Mouse (Mus musculus) layer of hippocampus, postnatal 25 days (tissue): ENCODE measurements around the gene Ccdc158. TPM values are rescaled to one million over a fixed set of nuclear protein-coding genes. Genes with fewer than 3 reads are reported as not detected.
A peak's percentile ranks its signal among the peaks of the same experiment; 100 is the strongest.

ENCODE experiments used
- DNase-seq, 2 experiments: peaks; one replicate each; pipeline ENCODE4 v3.0.0; 2022; ENCODE audit warnings: mixed read lengths in 2 of 2, low spot score in 1 of 2; ENCODE audit errors: extremely low spot score in 1 of 2
- total RNA-seq, 2 experiments: library from RNA; stranded (reverse); gene quantifications; 2 replicates each; pipeline ENCODE4 v1.2.3; 2021

Gene Ccdc158
- total RNA-seq: 1 to 10 TPM in 1 of 2 experiments, under 1 TPM in 1; 0.49 to 1.0 TPM

DNA sequence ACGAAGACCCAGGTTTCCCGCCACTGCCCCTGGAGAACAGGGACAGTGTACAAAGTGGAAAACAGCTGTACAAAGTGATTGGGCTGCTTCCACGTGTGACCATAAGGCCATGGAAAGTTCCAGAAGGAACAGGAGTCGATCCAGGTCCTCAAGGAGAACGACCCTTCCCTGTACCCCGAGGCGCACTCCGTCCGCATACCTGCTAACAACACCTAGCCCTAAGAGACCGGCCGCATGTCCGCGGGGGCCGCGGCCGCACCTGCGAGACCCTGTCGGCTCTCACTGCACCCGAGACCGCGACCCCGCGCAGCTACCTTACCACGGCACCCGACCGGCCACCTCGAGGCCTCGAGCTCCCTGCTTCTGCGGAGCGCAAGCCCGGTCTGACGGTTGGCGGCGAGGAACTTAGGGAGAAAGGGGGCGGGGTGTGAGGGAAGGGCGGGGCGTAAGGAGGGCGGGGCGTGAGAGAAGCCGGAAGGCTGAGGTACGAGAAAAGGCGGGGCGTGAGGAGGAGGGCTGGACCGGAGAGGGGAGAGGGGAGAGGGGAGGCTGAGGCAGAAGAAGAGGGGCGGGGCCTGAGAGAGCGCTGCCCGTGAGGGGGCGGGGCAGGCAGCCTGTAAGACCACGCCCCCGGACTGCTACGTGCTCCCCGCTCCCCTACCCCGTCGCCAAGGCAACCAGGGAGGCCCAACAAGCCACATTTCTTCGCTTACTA, at the start of gene Ccdc158:
Gene Ccdc158, minus strand, starts transcription at position 413 of the 715 bp plus-strand sequence.
- peak; percentile 28 to 45 for DNase-seq

DNA sequence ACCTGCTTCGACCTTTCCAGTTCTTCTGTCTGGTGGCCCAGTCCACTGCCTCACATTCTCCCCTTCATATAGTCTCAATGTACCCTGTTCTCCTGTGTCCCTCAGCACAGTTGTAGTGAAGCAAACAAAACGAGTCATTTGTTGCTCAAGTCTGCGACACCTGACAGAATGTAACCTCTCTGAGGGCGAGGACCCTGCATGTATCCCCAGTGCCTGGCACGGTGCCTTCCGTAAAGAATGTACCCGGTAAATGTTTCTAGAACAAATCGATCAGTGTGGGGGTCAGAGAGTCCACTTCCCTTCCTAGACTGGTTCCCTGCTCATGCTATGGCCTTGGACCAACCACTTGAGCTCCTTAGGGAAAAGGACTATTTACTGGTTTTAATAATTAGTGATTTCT, 46.5 kb upstream of the Ccdc158 start:
- DNase-seq: no peak

DNA sequence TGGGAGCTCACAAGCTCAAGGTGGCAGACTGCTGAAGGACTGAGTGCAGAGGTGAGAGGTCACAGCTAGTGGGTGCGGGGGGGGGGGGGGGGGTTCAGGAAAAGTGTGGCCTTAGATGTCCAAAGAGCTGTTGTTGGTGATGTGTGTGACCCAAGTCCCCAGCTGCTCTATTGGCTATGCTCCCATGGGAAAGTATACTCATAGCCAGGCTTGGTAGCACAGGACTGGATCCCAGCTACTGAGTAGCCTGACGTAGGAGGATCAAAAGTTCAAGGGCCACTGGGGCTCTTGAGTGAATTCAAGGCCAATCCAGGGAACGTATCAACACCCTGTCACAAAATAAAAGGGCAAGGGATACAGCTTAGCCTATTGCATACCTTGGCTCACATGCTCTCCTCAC, 43.8 kb upstream of the Ccdc158 start:
- DNase-seq: no peak

DNA sequence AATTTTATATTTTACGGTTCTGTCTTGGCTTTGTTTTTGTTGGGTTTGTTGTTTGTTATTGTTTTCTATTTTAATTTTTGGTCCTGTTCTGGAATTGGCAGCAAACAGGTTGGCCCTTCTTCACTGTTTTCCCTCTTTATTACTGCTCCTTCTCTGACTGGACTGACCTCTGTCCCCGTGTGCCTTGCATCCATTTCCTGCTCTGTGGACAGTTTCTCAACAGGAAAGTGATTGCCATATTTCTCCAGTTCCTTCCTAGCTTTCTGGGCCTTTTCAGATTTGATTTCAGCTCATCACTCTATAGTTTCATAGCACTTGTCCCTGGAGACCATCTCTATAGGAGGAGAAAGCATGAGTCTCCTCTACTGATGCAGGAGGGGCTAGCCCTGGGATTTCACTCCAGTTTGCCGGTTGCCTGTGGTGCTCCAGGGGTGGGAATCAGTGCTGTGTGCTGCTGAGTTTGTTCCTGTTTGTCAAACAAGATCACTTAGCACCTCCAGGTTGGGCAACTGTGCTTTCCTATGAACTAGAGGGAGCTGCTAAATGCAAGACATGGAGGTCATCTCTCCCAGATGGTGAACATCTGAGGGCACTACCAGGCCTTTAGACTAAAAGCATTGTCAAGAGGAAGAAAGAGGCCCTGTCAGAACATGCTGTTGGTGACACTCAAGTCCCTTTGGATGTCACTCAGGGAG, 42.7 kb upstream of the Ccdc158 start:
- DNase-seq: no peak

DNA sequence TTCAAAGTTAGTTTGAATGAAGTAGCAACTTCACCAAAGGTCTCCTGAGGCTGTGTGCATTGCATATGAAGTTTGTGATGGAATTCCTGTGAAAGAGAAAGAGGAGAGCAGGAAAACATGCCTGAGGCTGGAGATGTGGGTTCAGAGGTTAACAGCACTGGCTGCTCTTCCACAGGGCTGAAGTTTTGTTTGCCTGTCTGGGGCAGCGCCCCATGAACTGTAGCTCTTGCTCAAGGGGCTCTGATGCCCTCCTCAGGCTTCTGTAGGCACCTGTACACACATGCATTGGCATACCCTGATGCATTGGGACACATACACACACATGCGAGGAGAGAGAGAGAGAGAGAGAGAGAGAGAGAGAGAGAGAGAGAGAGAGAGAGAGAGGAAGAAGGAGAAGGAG, 40.8 kb upstream of the Ccdc158 start:
- no peak for DNase-seq

DNA sequence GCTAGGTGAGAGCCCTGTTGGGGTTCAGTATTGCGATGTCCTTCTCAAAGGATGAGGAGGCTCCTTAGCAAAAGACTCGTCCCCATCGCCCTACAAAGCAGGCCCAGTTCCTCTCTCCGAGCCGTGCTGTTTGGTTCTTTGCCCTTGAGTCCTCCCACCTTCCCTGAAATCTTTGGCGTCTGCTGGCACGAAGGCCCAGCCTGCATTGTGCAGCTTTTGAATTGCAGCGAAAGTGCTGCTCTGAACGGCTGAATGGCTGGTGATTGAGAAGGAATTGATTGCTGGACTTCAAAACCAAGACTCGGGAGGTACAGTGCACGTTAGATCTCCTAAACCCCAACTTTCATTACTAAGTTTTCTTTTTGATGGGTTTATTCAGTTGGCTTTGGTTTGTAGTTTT, 40.2 kb upstream of the Ccdc158 start:
- DNase-seq: no peak

DNA sequence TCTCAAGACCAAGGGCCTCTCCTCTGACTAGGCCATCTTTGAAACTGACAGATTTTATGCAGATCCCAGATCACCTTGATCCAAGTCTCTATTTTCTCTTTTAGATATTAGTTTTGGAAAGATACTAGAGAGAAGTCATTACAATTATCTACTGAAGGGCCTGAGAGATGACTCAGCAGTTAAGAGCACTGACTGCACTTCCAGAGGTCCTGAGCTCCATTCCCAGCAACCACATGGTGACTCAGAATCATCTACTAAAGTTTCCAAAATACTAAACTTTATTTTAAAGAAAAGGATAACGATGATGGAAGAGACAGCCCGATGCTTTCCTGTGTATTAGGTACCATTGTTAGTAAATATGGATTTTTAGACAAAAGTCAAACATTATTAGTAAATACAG, 39.8 kb upstream of the Ccdc158 start:
- DNase-seq: no peak

DNA sequence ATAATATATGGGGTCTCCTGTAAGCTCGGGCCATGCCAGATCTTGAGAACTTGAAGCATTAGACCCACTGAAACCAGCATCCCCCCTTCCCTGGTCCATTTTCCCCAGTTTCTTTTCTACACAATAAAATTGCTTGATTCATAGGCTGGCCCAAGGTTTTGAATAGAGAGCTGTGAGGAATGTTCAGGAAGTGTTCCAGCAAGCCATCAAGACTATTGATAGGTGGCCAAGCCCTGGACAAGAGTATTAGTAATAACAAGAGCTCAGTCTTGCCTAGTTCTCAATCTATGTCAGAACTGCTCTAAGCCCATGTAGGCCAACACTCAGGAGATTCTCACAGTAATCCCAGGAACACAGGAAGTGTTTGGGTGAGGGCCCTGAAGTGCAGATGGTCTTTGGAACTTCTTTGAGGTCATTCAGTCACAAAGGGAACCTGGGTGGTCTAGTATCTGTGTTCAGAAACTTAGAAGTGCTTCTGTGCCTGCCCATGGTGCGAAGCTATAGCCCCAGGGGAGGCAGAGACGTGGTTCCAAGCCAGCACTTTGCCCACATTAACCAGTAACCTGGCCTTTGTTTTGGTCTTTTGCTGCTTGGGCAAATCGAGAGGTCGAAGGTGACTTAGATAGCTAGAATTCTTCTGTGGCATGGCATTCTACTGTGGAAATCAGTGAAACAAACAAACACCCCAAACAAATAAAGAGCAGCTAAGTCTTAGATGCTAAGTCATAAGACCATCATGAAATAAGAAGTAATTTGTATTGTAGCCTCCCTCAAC, 37.7 kb upstream of the Ccdc158 start:
- no peak for DNase-seq

DNA sequence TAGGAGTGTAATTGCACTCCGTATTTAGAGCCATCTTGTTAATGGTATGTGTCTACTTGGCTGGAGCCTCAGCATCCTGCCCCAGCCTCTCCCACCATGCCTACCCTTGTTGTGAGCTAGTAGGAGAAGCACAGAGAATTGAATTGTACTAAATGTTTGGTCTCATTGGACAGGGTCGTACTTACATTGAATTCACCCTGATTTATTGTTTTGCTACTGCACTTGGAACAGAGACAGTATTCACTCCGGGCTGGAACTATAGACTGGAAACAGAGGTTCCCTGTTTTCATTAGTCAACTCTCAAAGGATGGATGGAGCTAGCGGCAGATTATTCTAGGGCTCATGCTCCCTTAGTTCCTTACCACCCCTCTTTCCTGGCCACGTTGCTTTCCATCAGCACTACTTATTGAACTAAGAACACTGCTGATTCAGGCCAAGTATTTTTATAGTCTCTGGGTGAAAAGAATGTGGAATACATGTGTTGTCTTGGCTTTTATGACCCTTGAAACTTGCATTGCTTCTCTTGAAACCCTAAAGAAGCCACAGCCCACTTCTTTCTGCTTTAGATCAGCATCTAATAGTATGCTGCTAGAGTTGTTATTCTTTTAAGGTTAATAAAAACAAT, 36.7 kb upstream of the Ccdc158 start:
- no peak for DNase-seq

DNA sequence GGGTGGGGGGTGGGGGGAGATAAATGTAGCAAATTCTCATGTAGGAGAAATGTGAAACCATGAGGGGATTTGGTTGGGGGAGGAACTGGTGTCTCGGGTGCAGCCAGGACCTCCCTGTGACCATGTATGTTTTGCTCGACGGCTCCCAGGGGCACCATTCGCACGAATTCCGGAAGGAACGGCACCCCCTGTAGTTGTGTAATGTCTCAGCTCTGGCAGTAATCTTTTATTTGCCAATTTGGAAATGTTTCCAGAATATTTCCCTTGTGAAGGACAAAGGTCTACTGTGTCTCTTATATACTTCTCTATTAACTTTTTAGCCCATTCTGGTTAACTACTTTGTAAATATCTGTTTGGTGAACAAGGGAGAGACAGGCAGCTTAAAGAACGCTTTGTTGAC, 35.7 kb upstream of the Ccdc158 start:
- DNase-seq: no peak

DNA sequence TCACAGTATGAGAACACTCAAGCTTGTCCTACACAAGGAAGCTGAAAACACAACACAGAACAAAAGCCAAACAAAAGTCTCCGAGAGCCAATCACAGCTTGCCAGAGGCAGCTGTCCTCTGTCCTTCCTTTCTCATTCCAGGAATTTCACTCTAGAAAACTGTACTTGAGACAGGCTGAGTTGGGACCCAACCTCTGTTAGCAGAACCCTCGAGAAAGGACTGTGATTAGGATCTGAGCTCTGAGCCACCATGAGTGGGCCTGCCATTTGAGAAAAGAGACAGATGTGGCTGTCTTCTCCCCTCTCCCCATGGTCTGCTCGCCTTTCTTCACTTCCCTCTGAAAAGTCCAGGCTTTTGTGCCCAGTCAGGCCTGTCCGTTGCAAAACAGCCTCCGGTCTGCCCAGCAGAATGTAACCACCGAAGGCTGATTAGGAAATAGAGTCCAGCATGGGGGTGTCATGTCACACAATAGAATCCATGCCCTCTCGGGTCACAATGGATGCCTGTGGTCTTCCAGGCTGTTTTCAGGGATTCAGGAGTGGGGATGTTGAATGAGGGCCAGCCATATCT, 32.9 kb upstream of the Ccdc158 start:
- no peak for DNase-seq

DNA sequence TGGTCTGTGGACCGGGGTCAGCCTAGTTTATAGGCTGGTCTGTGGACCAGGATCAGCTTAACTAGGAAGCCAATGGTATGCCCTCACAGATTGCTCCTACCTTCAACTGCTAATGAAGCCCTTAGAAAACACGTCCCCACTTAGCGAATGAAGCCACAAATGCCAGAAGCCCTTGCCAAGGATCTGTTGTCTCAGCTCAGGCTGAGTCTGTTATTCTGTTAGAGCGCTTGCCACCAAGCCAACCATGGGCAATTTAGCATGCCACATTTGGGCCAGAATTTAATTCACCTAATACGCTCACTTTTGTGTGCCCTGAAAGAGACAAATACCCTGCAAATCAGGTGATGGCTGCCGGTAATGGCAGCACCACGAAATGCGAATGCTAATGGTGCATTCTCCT, 28.6 kb upstream of the Ccdc158 start:
- DNase-seq: no peak

DNA sequence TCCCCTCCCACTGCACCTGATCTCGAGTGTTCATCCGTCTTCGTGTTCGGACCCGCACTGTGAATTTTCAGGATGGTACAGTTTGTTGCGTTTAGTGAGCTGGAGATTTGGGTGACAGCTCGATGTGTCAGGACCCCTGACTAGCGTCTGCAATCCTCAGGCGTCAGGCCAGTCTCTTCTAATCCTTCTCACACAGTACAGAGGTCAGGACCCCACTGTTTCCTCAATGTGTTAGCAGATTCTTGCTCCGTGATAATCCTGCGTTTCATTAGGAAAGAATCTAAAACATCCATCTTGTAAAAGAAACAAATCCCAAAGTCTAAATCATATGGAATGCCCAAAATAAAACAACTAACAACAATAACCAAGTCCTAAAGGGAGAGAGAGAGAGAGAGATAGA, 26.7 kb upstream of the Ccdc158 start:
- no peak for DNase-seq

DNA sequence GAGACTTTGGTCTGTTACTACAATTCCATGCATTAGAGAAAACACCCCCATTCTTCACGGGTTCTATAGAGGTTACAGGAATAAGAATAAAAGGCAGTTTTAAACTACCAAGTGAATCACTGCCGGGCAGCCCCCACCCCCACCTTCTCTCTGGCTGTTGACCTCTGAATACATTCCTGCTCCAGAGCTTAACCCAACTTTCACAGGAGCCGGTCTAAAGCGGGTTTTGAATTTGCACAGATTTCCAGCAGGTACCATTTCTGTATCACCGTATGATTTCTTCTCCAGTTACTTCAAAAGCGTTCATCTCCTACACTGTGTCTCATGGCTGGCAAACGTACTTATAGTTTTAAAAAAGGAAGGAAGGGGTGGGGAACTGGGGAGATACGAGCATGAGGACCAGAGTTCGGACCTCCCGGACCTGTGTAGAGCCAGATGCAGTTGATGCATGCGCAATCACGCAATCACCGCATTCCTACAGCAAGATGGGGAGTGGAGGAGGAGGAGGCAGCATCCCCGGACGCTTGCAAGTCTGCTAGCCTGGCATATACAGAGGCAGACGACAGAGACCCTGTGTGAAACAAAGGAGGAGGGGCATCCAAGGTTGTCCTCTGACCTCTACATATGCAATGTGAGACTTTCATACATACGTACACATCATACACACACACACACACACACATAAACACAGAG, 23.9 kb upstream of the Ccdc158 start:
- no peak for DNase-seq

DNA sequence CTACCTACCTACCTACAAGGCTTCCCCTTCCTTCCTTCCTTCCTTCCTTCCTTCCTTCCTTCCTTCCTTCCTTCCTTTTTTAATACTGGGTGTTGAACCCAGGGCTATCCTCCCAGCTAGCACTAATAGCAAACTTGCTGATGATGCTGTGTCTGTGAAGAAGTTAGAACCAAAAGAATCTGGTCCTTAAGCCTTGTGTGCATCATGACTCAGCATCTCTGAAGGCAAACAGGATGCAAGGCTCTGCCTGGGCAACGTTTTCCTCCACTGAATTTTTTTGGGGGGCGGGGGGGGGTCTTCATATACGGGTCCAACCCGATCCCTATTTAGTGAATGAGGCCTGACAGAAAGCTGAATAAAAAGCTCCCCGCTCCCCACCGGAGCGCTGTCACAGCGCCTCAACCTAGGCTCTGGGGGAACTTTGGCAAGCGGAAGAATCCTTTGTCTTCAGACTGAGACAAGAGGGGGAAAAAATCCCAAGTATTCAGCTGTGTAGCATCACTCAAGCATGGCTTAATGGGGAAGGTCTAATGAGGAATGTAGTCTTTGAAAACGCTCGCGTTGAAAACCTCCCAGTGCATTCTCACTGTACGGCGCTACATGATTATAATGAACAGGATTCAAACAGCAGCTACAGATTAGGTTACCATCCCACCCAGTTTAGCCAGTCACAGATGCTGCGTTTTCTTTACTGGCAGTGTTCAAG, 23.2 kb upstream of the Ccdc158 start:
- no peak for DNase-seq

DNA sequence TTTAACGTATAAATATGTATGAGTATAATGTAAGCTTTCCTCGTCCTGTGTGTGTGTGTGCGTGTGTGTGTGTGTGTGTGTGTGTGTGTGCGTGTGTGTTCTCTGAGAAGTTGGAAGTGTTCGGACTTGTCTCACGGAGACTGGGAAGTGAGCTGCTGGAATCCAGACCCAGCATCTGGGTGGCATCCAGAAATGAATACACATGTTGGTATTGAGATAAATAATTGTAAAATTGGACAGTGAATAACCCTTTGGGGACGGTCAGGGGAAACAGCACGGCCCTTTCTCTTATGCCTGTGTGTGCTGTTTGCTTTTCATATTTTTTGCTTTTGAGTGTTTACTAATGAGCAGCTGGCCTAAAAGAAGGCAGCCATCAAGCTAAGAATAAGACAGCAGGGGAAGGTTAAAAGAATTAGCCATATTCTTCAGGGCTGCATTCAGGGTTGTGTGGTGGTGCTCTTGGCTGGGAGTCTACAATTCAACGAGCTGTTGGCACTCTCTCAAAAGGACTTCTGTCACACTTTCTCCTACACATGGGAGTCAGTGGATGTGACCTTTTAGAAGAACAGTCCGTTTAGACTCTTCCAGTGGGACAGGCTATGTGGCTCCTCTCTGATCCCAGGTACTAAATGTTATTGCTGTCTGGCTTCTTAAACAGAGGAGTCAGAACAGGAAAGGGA, 19.4 kb upstream of the Ccdc158 start:
- no peak for DNase-seq

DNA sequence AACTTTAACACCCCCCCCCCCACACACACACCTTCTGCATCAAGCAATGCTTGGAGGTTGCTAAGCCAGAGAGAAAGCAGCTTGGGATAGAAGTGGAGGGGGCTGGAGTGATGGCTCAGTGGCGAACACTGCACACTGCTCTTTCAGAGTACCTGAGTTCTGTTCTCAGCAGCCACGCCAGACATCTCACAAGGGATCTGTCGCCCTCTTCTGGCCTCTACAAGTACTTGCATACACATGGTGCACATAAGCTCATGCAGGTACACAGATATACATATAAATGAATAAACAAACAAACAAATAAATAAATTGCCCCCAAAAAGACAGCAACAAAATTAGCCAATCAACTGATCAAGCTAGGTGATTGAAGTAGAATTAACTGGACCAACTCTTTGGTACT, 18.7 kb upstream of the Ccdc158 start:
- no peak for DNase-seq

DNA sequence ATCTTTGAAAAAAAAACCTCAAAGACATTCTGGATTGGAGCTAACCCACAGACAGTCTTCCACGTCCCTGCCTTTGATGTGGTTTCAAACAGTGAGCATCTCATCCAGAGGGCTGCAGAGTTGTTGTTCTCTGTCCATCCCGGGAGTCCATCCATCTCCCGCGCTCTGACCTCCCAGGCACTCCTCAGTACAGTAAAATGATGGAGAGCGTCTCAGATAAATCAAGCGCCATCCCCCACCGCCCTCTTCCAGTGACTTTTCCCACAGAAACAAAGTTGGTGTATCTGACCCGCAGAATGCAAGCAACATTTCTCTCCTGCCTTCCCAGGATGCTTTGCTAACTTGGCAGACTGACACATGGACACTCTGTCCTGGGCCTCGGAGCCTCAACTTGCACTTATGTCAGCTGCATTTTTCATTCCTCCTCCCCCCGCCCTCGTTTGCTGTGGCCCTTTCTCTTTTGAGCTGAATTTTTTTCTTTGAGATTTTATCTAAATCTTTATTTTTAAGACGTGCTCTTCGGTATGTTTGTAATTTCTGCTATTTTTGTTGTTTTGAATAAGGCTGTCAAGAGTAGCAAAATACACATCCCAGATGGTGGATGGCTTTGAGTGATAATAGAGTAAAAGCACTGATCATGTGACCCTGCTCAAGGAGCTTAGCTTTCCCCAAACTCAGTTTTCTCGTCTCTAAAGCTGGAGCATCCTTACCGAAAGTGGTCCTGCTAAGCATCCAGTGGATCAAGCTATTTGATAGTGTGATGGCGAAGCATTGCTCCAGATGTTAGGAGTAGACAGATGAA, 17.3 kb upstream of the Ccdc158 start:
- DNase-seq: no peak
